Mouse (Mus musculus) heart, embryonic 15.5 days (tissue): ENCODE measurements around the gene Cpa1. TPM values are rescaled to one million over a fixed set of nuclear protein-coding genes. Genes with fewer than 3 reads are reported as not detected.

Source experiments
- ATAC-seq: fragments of 200-750 bp; cut with Nextera tagmentation; replicated peaks from 2 replicates; pipeline ENCODE4 v1.8.0; 2017; ENCODE audit warnings: low read depth, moderate TSS enrichment; ENCODE audit not compliant: insufficient number of reproducible peaks, insufficient read depth, low FRiP score
- H3K27ac ChIP-seq: fragments of 300-500 bp; sonication (generic); 2 replicates; pipeline ENCODE4 v1.5.1; 2015; ENCODE audit warnings: mild to moderate bottlenecking, inconsistent platforms
- H3K27me3 ChIP-seq: fragments of 300-500 bp; sonication (generic); 2 replicates; pipeline ENCODE4 v1.6.1; 2015; ENCODE audit warnings: inconsistent platforms
- H3K36me3 ChIP-seq: fragments of 300-500 bp; sonication (generic); 2 replicates; pipeline ENCODE4 v1.6.1; 2015; ENCODE audit warnings: mild to moderate bottlenecking, inconsistent platforms
- H3K4me1 ChIP-seq: fragments of 300-500 bp; sonication (generic); replicated peaks from 2 replicates; pipeline ENCODE4 v1.6.1; 2015; ENCODE audit warnings: inconsistent platforms
- H3K4me2 ChIP-seq: fragments of 300-500 bp; sonication (generic); 2 replicates; pipeline ENCODE4 v1.6.1; 2015; ENCODE audit warnings: inconsistent platforms, mild to moderate bottlenecking, moderate library complexity
- H3K4me3 ChIP-seq: fragments of 300-500 bp; sonication (generic); 2 replicates; pipeline ENCODE4 v1.5.1; 2015; ENCODE audit warnings: mild to moderate bottlenecking, inconsistent platforms
- H3K9ac ChIP-seq: fragments of 300-500 bp; sonication (generic); 2 replicates; pipeline ENCODE4 v1.6.1; 2015; ENCODE audit warnings: mild to moderate bottlenecking, inconsistent platforms
- H3K9me3 ChIP-seq: fragments of 300-500 bp; sonication (generic); replicated peaks from 2 replicates; pipeline ENCODE4 v1.6.1; 2016; ENCODE audit warnings: inconsistent platforms
- WGBS: fragments of 180-500 bp; shearing (Covaris S2); methylation state at CpG from one replicate; pipeline ENCODE4 v1.1.7; 2015; ENCODE audit warnings: mixed read lengths; 5-methylcytosine and 5-hydroxymethylcytosine counted together
- polyA plus RNA-seq: library from polyadenylated mRNA; unstranded; fragments of >200 nt; fragmentation: Nextera tagmentation; extraction: Ambion mirVana; gene quantifications from 2 replicates; pipeline ENCODE4 v1.2.1, GENCODE M21; 2015

Gene Cpa1
- polyA plus RNA-seq, 1 experiment from 2014 or later = 5.0 TPM

DNA sequence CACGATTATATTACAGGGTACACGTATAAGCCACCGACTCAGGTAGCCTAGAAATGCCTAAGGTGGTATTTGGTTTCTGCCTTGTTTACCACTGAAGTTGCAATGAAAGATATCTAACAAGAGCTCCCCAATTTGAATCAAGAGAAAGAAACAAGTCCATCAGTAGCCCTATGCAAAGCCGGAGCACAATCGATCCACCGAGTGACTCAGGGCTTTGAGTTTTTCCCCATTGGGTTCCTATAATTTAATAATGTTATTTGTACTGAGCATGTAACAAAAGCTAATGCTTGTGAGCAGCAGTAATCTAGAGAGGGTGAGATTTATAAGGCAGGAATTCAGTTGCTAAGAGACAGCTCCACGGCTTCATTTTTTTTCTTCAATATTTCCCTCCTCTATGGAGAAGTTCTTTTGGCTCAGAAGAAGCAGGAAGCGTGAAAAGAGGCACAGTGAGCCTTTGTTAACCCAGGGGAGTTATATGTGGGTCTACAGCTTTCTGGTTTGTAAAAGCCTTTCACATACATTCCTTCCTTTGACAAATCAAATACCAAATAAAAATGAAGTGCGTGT lies 35.8 kb downstream of the Cpa1 start:
- Histone ChIP-seq H3K36me3 (no peaks in the 10 kb centered on the region), H3K9ac (peak overlapping the region; percentile 50), H3K4me3 (no peak overlapping the region), H3K27me3 (no peaks in the 10 kb centered on the region), H3K9me3 (no peaks in the 10 kb centered on the region), H3K4me1 (peaks cover 45% of the 10 kb centered on the region), H3K27ac (peak overlapping the region; percentile 90), H3K4me2 (peak overlapping the region; percentile 55)
- ATAC-seq = peak; percentile 33; the same call in 1 of the 2 replicates
- 53% methylated on average over 9 of the region's 9 CpGs for WGBS

DNA sequence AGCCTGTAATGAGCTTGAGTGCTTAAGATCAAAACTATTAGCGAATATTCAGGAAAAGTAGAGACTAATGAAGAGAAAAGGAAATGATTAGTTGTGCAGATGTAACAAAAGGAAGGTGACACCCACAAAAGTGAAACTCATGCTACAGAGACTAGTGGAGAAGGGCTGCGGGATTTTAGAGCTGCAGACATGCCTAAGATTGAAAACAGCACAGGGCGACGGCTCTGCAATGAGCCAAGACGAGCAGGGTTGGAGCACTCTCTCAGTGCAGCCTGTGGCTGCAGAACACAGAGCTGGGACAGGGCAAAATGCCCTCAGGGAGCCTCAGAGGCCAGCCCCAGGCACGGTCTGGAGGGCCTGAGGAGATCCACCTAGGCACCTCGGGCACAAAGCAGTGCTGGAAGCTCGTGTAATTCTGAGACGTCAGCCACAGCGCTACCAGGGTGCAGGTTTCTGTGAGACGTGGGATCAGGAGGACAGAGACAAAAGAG lies 36.3 kb downstream of the Cpa1 start:
- H3K36me3 ChIP-seq = no peaks in the 10 kb centered on the region
- no peaks in the 10 kb centered on the region for H3K9me3 ChIP-seq
- peak overlapping the region; percentile 55 for H3K4me2 ChIP-seq
- ATAC-seq = 0 out of 2 replicates have a peak, but pooled peaks have one; percentile 41
- H3K9ac ChIP-seq = peak overlapping the region; percentile 50
- no peaks in the 10 kb centered on the region for H3K27me3 ChIP-seq
- no peak overlapping the region for H3K4me3 ChIP-seq
- H3K27ac ChIP-seq = peak overlapping the region; percentile 90
- 28% methylated on average over 11 of the region's 11 CpGs for WGBS
- peaks cover 45% of the 10 kb centered on the region for H3K4me1 ChIP-seq

DNA sequence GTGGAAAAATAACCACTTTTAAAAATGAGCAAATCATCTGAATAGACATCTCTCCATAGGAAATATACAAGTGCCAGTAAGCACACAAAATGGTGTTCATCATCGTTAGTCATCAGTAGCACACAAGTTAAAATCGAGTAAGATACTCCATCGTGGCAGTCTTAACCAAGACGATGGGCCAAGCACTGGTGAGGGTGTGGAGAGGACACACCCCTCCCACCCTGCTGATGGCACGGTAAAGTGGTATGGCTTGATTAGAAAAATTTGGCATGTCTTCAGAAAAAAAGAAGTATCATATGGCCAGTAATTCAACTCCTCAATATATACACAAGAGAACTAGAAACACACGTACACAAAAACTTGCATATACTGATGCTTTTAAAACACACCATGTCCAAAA lies 37.5 kb downstream of the Cpa1 start:
- peaks cover 45% of the 10 kb centered on the region for H3K4me1 ChIP-seq
- no peak overlapping the region for H3K27ac ChIP-seq
- ATAC-seq = no peak
- no peak overlapping the region for H3K9ac ChIP-seq
- H3K4me3 ChIP-seq = no peak overlapping the region
- 85% methylated on average over 6 of the region's 6 CpGs for WGBS
- no peaks in the 10 kb centered on the region for H3K27me3 ChIP-seq
- H3K4me2 ChIP-seq = no peak overlapping the region
- H3K9me3 ChIP-seq = no peaks in the 10 kb centered on the region
- H3K36me3 ChIP-seq = no peaks in the 10 kb centered on the region

DNA sequence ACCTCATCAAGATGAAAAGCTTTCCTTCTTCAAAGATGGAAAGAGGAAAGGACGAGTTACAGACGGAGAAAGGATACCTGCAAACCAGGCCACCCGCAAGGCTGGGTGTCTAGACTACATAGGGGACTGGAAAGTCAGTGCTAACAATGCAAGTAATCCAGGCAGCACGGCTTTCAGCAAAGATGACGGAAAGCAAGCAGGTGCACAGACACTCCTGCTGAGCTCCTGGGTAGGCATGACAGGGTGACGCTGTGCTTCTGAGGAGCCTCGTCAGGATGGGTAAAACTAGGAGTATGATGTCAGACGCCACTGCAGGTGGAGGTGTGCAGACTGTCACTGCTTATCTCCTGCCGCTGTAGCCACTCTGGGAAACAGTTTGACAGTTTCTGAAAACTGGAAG lies 38.6 kb downstream of the Cpa1 start:
- H3K36me3 ChIP-seq = no peaks in the 10 kb centered on the region
- H3K27me3 ChIP-seq = no peaks in the 10 kb centered on the region
- no peak for ATAC-seq
- H3K27ac ChIP-seq = no peak overlapping the region
- no peak overlapping the region for H3K4me3 ChIP-seq
- WGBS = 65% methylated on average over 9 of the region's 9 CpGs
- H3K4me1 ChIP-seq = peaks cover 46% of the 10 kb centered on the region
- no peak overlapping the region for H3K9ac ChIP-seq
- H3K4me2 ChIP-seq = no peak overlapping the region
- H3K9me3 ChIP-seq = no peaks in the 10 kb centered on the region

DNA sequence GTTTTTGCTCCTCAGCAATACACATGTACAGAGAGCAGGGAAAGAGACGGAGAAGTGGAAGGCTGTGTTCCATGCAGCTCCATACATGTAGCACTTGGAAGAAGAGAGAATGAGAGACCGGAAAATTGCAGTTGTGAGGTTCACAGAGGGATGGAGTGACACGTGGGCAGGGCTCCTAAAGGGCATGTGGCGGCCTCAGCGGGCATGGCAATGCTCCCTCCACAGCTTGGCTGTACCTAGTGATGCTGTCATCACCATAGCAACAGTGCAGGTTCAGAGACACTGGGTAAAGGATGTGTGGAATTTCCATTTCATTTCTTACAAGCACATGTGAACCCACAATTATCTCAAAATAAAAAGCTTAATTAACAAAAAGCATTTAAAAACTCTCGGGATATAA lies 39.5 kb downstream of the Cpa1 start:
- Histone ChIP-seq H3K4me3 (no peak overlapping the region), H3K4me2 (no peak overlapping the region), H3K36me3 (no peaks in the 10 kb centered on the region), H3K9me3 (no peaks in the 10 kb centered on the region), H3K27ac (no peak overlapping the region), H3K4me1 (peaks cover 43% of the 10 kb centered on the region), H3K27me3 (no peaks in the 10 kb centered on the region), H3K9ac (no peak overlapping the region)
- 81% methylated on average over 6 of the region's 6 CpGs for WGBS
- ATAC-seq = no peak

DNA sequence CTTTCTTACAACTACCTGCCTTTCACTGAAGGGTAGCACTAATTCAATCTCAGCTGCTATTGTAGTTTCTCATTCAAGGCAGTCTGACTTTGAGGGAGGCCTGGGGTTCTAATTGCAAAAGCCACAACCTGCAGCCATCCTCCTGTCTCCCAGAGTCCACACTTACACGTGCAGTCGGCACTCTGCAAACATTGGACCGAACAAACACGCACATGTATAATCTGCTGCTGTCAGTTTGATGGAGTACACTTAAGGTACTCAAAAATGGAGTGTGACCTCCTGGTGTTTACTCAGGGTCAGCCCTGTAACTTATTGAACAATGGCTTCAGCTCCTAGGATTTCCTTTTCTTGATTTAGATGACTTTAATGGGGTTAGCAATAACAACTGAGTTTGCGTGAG lies 40.5 kb downstream of the Cpa1 start:
- Histone ChIP-seq H3K4me3 (no peak overlapping the region), H3K9ac (no peak overlapping the region), H3K27ac (no peak overlapping the region), H3K4me1 (peaks cover 33% of the 10 kb centered on the region), H3K27me3 (no peaks in the 10 kb centered on the region), H3K9me3 (no peaks in the 10 kb centered on the region), H3K36me3 (no peaks in the 10 kb centered on the region), H3K4me2 (no peak overlapping the region)
- WGBS = 47% methylated on average over 5 of the region's 5 CpGs
- ATAC-seq = no peak

DNA sequence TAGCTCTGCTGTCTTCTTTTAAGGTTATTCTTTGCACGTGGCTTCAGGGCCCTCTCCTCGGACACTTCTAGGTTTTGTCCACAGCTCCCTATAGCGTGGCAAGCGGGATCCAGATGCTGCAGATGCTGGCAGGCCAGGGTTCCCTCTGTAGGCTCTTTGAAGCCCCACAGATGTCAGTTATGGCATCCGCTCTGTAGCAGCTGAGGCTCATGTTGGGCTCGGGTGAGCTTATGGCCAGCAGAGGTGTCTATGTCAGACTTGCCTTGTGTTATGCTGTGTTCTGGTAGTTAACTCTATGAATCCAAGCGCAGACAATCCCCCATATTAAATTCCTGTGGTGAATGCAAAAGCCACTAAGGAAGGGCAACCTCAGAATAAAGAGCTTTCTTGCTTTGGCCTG lies 41.4 kb downstream of the Cpa1 start:
- Histone ChIP-seq H3K9me3 (no peaks in the 10 kb centered on the region), H3K27me3 (no peaks in the 10 kb centered on the region), H3K9ac (no peak overlapping the region), H3K4me1 (peaks cover 24% of the 10 kb centered on the region), H3K27ac (no peak overlapping the region), H3K36me3 (no peaks in the 10 kb centered on the region), H3K4me2 (no peak overlapping the region), H3K4me3 (no peak overlapping the region)
- 75% methylated on average over 7 of the region's 7 CpGs for WGBS
- ATAC-seq = no peak

DNA sequence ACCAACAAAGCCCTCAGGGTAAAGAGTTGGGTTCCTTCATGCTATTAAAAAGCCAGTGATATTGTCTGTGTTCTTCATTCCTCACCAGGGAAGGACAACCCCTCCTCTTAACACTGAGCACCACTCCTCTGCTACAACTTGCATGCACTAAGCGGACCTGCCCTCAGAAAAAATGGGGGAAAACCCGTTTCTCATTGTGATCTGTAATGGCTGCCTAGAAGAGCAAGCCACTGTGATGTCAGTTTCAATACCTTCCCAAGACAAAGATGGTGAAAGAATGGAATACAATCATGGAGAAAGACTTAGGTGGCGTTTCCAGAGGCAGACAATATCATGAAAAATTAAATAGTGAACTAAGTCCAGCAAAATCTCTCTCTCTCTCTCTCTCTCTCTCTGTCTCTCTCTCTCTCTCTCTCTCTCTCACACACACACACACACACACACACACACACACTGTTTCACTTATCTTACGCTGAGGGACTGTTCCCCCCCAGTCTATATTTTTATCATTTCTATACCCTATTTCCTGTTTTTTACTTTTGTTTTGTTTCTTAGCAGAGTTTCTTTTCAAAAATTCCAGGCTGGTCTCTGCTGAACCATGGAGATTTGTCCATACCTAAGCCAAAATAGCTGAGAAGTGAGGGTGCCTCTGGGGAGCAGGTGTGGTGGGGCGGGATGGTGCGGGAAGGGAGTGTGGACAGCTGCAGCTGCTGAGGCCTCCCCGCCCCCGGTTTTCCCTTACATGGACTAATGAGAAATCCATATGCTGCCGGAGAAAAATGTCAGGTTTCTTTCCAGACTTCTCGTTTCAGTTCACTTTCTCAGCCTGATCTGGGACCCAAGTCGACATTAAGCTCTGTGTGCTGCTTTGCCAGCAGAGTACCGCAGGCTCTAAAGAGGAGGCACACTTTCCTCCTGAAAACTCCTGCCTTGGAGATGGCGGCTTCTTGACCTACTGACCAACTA lies 43.2 kb downstream of the Cpa1 start:
- 0 out of 2 replicates have a peak, but pooled peaks have one; percentile 55 for ATAC-seq
- H3K27ac ChIP-seq = peak overlapping the region; percentile 78
- H3K4me3 ChIP-seq = no peak overlapping the region
- no peaks in the 10 kb centered on the region for H3K36me3 ChIP-seq
- 0 out of 2 replicates have a peak overlapping the region, but pooled peaks have one; percentile 3 for H3K4me2 ChIP-seq
- peaks cover 20% of the 10 kb centered on the region for H3K4me1 ChIP-seq
- H3K27me3 ChIP-seq = no peaks in the 10 kb centered on the region
- WGBS = 52% methylated on average over 13 of the region's 13 CpGs
- no peaks in the 10 kb centered on the region for H3K9me3 ChIP-seq
- H3K9ac ChIP-seq = no peak overlapping the region

DNA sequence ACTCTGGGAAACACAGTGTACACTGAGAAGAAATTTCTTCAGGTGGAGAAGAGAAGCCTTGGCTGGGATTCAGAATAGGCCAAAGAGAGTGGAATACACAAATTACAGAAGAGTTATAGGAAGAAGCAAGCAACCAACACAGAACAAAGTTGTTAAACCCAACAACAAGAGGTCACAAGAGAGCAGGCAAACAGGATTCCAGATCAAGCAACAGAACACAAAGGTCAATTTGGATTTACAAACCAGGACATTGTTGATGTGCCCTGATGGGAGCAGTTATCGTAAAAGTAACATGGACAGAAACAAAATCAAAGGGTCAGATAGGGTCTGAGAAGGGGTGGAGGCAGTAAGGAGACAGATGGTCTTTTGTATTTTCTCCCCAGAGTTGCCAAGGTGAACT lies 45.6 kb downstream of the Cpa1 start:
- 85% methylated on average over 1 of the region's 1 CpGs for WGBS
- no peaks in the 10 kb centered on the region for H3K27me3 ChIP-seq

DNA sequence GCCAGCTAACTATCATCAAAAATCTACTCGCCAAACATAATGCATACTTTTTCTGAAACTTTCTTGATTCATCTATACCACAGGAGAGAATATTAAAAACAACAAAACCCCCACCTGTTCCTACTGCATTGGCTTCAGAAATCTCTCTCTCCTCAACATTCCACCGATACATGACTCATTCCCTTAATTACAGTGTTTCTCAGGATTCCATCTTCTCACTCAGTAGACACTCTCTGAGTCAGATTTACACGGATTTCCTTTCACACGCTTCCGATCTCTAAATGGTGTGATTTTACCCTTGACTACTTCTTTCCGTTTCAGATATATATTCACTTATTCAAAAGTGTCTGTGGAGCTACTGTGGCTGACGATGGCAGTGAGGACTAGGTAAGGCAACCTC lies 48.2 kb downstream of the Cpa1 start:
- Histone ChIP-seq H3K9ac (no peak overlapping the region), H3K4me3 (no peak overlapping the region), H3K4me1 (peaks cover 8% of the 10 kb centered on the region), H3K4me2 (no peak overlapping the region), H3K27me3 (no peaks in the 10 kb centered on the region), H3K27ac (no peak overlapping the region), H3K36me3 (no peaks in the 10 kb centered on the region), H3K9me3 (no peaks in the 10 kb centered on the region)
- 79% methylated on average over 7 of the region's 7 CpGs for WGBS
- no peak for ATAC-seq

More for the DNA sequence above, 45.6 kb downstream of the Cpa1 start:
- H3K9ac ChIP-seq = no peak overlapping the region
- H3K4me2 ChIP-seq = no peak overlapping the region
- no peak for ATAC-seq
- H3K9me3 ChIP-seq = no peaks in the 10 kb centered on the region
- peaks cover 9% of the 10 kb centered on the region for H3K4me1 ChIP-seq
- H3K27ac ChIP-seq = no peak overlapping the region
- H3K36me3 ChIP-seq = no peaks in the 10 kb centered on the region
- H3K4me3 ChIP-seq = no peak overlapping the region

DNA sequence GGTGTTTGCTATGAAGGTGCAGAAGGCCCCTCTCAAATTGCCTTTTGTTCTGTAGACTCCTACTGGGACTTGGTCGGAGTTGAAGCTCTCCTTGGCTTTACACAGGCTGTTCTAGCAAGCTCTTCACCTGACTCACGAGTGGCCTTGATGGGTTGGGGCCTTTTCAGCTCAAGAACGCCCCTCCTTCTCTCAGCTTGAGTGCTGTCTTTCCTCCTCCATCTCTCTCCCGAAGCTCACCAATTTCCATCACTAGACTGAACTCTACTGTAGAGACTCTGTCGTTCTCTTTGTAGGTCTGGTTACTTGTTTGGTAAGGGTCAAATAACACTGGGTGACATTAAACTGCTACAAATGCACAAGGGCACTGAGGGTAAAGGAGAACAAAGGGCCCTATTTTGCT lies 53.8 kb downstream of the Cpa1 start:
- H3K27me3 ChIP-seq = no peaks in the 10 kb centered on the region
- H3K27ac ChIP-seq = peak overlapping the region; percentile 94
- ATAC-seq = no peak
- H3K9me3 ChIP-seq = no peaks in the 10 kb centered on the region
- peaks cover 12% of the 10 kb centered on the region for H3K4me1 ChIP-seq
- H3K9ac ChIP-seq = peak overlapping the region; percentile 60
- no peaks in the 10 kb centered on the region for H3K36me3 ChIP-seq
- 76% methylated on average over 5 of the region's 5 CpGs for WGBS
- H3K4me2 ChIP-seq = peak overlapping the region; percentile 72
- peak overlapping the region; percentile 67 for H3K4me3 ChIP-seq
